15 mouse cellular contexts compared by ENCODE assay signal in genomic region chr17:5868319-5869031, GRCm38 (mm10). TPM values are rescaled to one million over a fixed set of nuclear protein-coding genes. Genes with fewer than 3 reads are reported as not detected.
A peak's percentile ranks its signal among the peaks of the same experiment; 100 is the strongest.
DNase-seq lines count a peak whose midpoint lies in the region; ATAC-seq and TF ChIP-seq lines count a peak whose summit lies in the region.
"Had no signal": no experiment of that assay in that cellular context is flagged by ENCODE, and none has a peak within 500 bp of the region (broad histone marks: within the 10 kb centered on the region; RNA-seq: fewer than 3 reads in every experiment).

No protein-coding gene starts in this region.

- intact Hi-C loops in left cerebral cortex, postnatal 25 days (cut with DNase I): no loop called here

- TF ChIP-seq POLR2A in liver, adult 2 months (IDR thresholded peaks at IDR 0.05; ENCODE audit: extremely low read depth, insufficient read depth, low read length): no peak

- TF ChIP-seq CTCF in liver, adult 2 months (IDR thresholded peaks at IDR 0.05; ENCODE audit: low read depth, low read length): no peak

- H3K4me1 ChIP-seq in liver, adult 2 months (ENCODE audit: control insufficient read depth, insufficient read depth, low read length): peaks cover 12% of the 10 kb centered on the region
- peaks cover 43% of the 10 kb centered on the region for H3K4me1 ChIP-seq in intestine, embryonic 16.5 days (ENCODE audit: control insufficient read depth, insufficient read depth, low read length)
- H3K4me1 ChIP-seq in kidney, embryonic 16.5 days (ENCODE audit: insufficient read depth, low read length): peaks cover 46% of the 10 kb centered on the region
- peaks cover 15% of the 10 kb centered on the region for H3K4me1 ChIP-seq in stomach, embryonic 16.5 days (ENCODE audit: control insufficient read depth, insufficient read depth, low read length)
- H3K4me1 ChIP-seq: forebrain, embryonic 15.5 days had no signal

- no peak overlapping the region for H3K4me3 ChIP-seq in liver, adult 2 months (ENCODE audit: insufficient read depth, low read depth, low read length)
- H3K4me3 ChIP-seq in intestine, embryonic 16.5 days (ENCODE audit: low read length): no peak overlapping the region
- no peak overlapping the region for H3K4me3 ChIP-seq in kidney, embryonic 16.5 days (ENCODE audit: low read length)
- H3K4me3 ChIP-seq in stomach, embryonic 16.5 days (replicated peaks; ENCODE audit: low read length): no peak overlapping the region
- H3K4me3 ChIP-seq: forebrain, embryonic 15.5 days; heart, embryonic 10.5 days; hindbrain, embryonic 15.5 days; limb, embryonic 15.5 days; neural tube, embryonic 13.5 days had no signal

- H3K27ac ChIP-seq in liver, adult 2 months (replicated peaks; ENCODE audit: insufficient read depth, low read depth, low read length): no peak overlapping the region
- H3K27ac ChIP-seq in intestine, embryonic 16.5 days (ENCODE audit: low read length): peak overlapping the region; percentile 31
- H3K27ac ChIP-seq in kidney, embryonic 16.5 days (ENCODE audit: low read length): peak overlapping the region; percentile 67
- H3K27ac ChIP-seq in stomach, embryonic 16.5 days (ENCODE audit: low read length): peak overlapping the region; percentile 39; the same call in 1 of the 2 replicates
- H3K27ac ChIP-seq: forebrain, embryonic 15.5 days; heart, embryonic 10.5 days; hindbrain, embryonic 15.5 days; limb, embryonic 15.5 days; neural tube, embryonic 13.5 days had no signal

- H3K79me2 ChIP-seq in liver, adult 2 months (ENCODE audit: control insufficient read depth, insufficient read depth, low read length): peaks cover 22% of the 10 kb centered on the region

- H3K4me2 ChIP-seq in intestine, embryonic 16.5 days (ENCODE audit: low read depth, low read length): no peak overlapping the region
- H3K4me2 ChIP-seq in kidney, embryonic 16.5 days (replicated peaks; ENCODE audit: low read depth, low read length): no peak overlapping the region
- H3K4me2 ChIP-seq in stomach, embryonic 16.5 days (ENCODE audit: low read depth, low read length): no peak overlapping the region
- H3K4me2 ChIP-seq: forebrain, embryonic 15.5 days; hindbrain, embryonic 15.5 days; limb, embryonic 15.5 days; neural tube, embryonic 13.5 days had no signal

- H3K36me3 ChIP-seq in liver, adult 2 months (ENCODE audit: control insufficient read depth, insufficient read depth, low read length): no peaks in the 10 kb centered on the region
- no peaks in the 10 kb centered on the region for H3K36me3 ChIP-seq in intestine, embryonic 16.5 days (ENCODE audit: control insufficient read depth, insufficient read depth, low read length)
- no peaks in the 10 kb centered on the region for H3K36me3 ChIP-seq in kidney, embryonic 16.5 days (ENCODE audit: insufficient read depth, low read length)
- no peaks in the 10 kb centered on the region for H3K36me3 ChIP-seq in stomach, embryonic 16.5 days (ENCODE audit: control insufficient read depth, insufficient read depth, low read length)
- H3K36me3 ChIP-seq: forebrain, embryonic 15.5 days; heart, embryonic 10.5 days; hindbrain, embryonic 15.5 days; limb, embryonic 15.5 days; neural tube, embryonic 13.5 days had no signal

- 50% methylated on average over 7 of the region's 7 CpGs for WGBS in liver, adult 2 months
- 50% methylated on average over 7 of the region's 7 CpGs for WGBS in intestine, embryonic 16.5 days
- WGBS in kidney, embryonic 16.5 days: 62% methylated on average over 7 of the region's 7 CpGs
- 67% methylated on average over 7 of the region's 7 CpGs for WGBS in stomach, embryonic 16.5 days

- H3K9ac ChIP-seq in liver, adult 2 months (ENCODE audit: low read depth, low read length): no peak overlapping the region
- H3K9ac ChIP-seq in intestine, embryonic 16.5 days (ENCODE audit: low read depth, low read length): no peak overlapping the region
- H3K9ac ChIP-seq in kidney, embryonic 16.5 days (replicated peaks; ENCODE audit: low read length): no peak overlapping the region
- no peak overlapping the region for H3K9ac ChIP-seq in stomach, embryonic 16.5 days (ENCODE audit: low read length)
- H3K9ac ChIP-seq: forebrain, embryonic 15.5 days; hindbrain, embryonic 15.5 days; limb, embryonic 15.5 days; neural tube, embryonic 13.5 days had no signal

- H3K27me3 ChIP-seq in liver, adult 2 months (ENCODE audit: control insufficient read depth, insufficient read depth, low read length): no peaks in the 10 kb centered on the region
- no peaks in the 10 kb centered on the region for H3K27me3 ChIP-seq in intestine, embryonic 16.5 days (replicated peaks; ENCODE audit: control insufficient read depth, insufficient read depth, low read length)
- H3K27me3 ChIP-seq in kidney, embryonic 16.5 days (ENCODE audit: insufficient read depth, low read length): no peaks in the 10 kb centered on the region
- H3K27me3 ChIP-seq in stomach, embryonic 16.5 days (ENCODE audit: control insufficient read depth, insufficient read depth, low read length): no peaks in the 10 kb centered on the region
- H3K27me3 ChIP-seq: forebrain, embryonic 15.5 days; hindbrain, embryonic 15.5 days; limb, embryonic 15.5 days; neural tube, embryonic 13.5 days had no signal

- peak; percentile 81 for ATAC-seq in intestine, embryonic 16.5 days
- peak; percentile 55; the same call in 1 of the 2 replicates for ATAC-seq in kidney, embryonic 16.5 days (ENCODE audit: low FRiP score, low TSS enrichment)
- no peak for ATAC-seq in stomach, embryonic 16.5 days (ENCODE audit: insufficient read depth, low FRiP score)
- ATAC-seq: forebrain, embryonic 15.5 days had no signal

- DNase-seq in liver, adult 2 months (ENCODE audit: extremely low read depth, low read depth, low spot score): peak; percentile 92
- DNase-seq in liver: no peak
- DNase-seq in gastrocnemius, postnatal 10 days: no peak
- no peak for DNase-seq in left cerebral cortex, postnatal 25 days (ENCODE audit: low spot score in 2 of 2)
- DNase-seq: adrenal gland, adult 8-10 months; cerebellum, postnatal 10 days; right cerebral cortex, postnatal 4 days had no signal

- no peaks in the 10 kb centered on the region for H3K9me3 ChIP-seq in intestine, embryonic 16.5 days (ENCODE audit: control insufficient read depth, low read length)
- no peaks in the 10 kb centered on the region for H3K9me3 ChIP-seq in kidney, embryonic 16.5 days (ENCODE audit: low read length)
- no peaks in the 10 kb centered on the region for H3K9me3 ChIP-seq in stomach, embryonic 16.5 days (replicated peaks; ENCODE audit: control insufficient read depth, low read length)
- H3K9me3 ChIP-seq: forebrain, embryonic 15.5 days; heart, embryonic 10.5 days; hindbrain, embryonic 15.5 days; limb, embryonic 15.5 days; neural tube, embryonic 13.5 days had no signal

RNA-seq across cellular contexts. Expression of gene Snx9, which starts 27.3 kb away (rescaled TPM):
- 26.8 and 30.5 TPM in 2 replicates for total RNA-seq in liver, adult 2 months (2014; rRNA removed)
- polyA plus RNA-seq in liver, adult 2 months (2012; rRNA removed): 19.7 and 22.2 TPM in 2 replicates
- polyA plus RNA-seq in intestine, embryonic 16.5 days (2015; fragmentation: Nextera tagmentation; extraction: Ambion mirVana): 52.6 and 61.6 TPM in 2 replicates
- 31.9 and 34.0 TPM in 2 replicates for polyA plus RNA-seq in kidney, embryonic 16.5 days (2015; fragmentation: Nextera tagmentation; extraction: Ambion mirVana)
- polyA plus RNA-seq in stomach, embryonic 16.5 days (2015; fragmentation: Nextera tagmentation; extraction: Ambion mirVana): 28.2 and 31.3 TPM in 2 replicates
- 10 to 100 TPM; 28.2 to 29.8 TPM for total RNA-seq in gastrocnemius, postnatal 10 days (2021)
- total RNA-seq in left cerebral cortex, postnatal 25 days (2021): 10 to 100 TPM; 13.1 to 13.2 TPM
